Mouse (Mus musculus) gastrocnemius, adult 2 months (tissue): ENCODE data around the gene Gpr107. TPM values are rescaled to one million over a fixed set of nuclear protein-coding genes. Genes with fewer than 3 reads are reported as not detected.

ENCODE experiments used
- DNase-seq: peaks from one replicate; pipeline ENCODE4 v3.0.0; 2022
- H3K27ac ChIP-seq: fragments of 200-600 bp; 2 replicates; pipeline ENCODE4 v1.8.1; 2022; ENCODE audit warnings: mild to moderate bottlenecking
- H3K4me3 ChIP-seq: fragments of 200-600 bp; 2 replicates; pipeline ENCODE4 v1.8.1; 2022; ENCODE audit warnings: mild to moderate bottlenecking, moderate library complexity
- CTCF ChIP-seq: fragments of 200-600 bp; IDR thresholded peaks from 2 replicates; pipeline ENCODE4 v1.8.1; 2022; ENCODE audit warnings: antibody characterized with exemption, mild to moderate bottlenecking, moderate library complexity
- intact Hi-C: fragments of 180-260 bp; cut with DNase I; formaldehyde crosslinking; loops from one replicate; pipeline ENCODE4 v1.15.1; 2025
- total RNA-seq, 2 experiments: library from RNA; stranded (reverse); gene quantifications; 2 replicates each; pipeline ENCODE4 v1.2.3; 2021

Gene Gpr107
- total RNA-seq, 2 experiments from 2014 or later: 24.5 to 29.0 TPM

GRCm38 (mm10) chr2:31254806-31255205, 102.7 kb downstream of the Gpr107 start:
- no peak for TF ChIP-seq CTCF
- no peak overlapping the region for H3K27ac ChIP-seq
- no peak for DNase-seq
- no peak overlapping the region for H3K4me3 ChIP-seq
- intact Hi-C loops: no loop called here

- intact Hi-C loops: no loop called here
- Histone ChIP-seq H3K27ac (peak overlapping the region; percentile 89), H3K4me3 (peak overlapping the region; percentile 43)
- peak; percentile 73 for DNase-seq
- TF ChIP-seq CTCF: peak; percentile 46
Observed at GRCm38 (mm10) chr2:31255952-31256938, 104.1 kb downstream of the Gpr107 start.

GRCm38 (mm10) chr2:31257096-31257495, 105.0 kb downstream of the Gpr107 start:
- Histone ChIP-seq H3K4me3 (no peak overlapping the region), H3K27ac (peak overlapping the region; percentile 89)
- intact Hi-C loops: no loop called here
- no peak for TF ChIP-seq CTCF
- peak; percentile 36 for DNase-seq

GRCm38 (mm10) chr2:31258609-31259366, 106.7 kb downstream of the Gpr107 start:
- peak; percentile 88 for DNase-seq
- Histone ChIP-seq H3K27ac (peak overlapping the region; percentile 89), H3K4me3 (peak overlapping the region; percentile 85)
- intact Hi-C loops: no loop called here
- no peak for TF ChIP-seq CTCF

- peak overlapping the region; percentile 89 for H3K27ac ChIP-seq
- DNase-seq: peak; percentile 59
- intact Hi-C loops: no loop called here
- peak overlapping the region; percentile 85 for H3K4me3 ChIP-seq
- no peak for TF ChIP-seq CTCF
Observed at GRCm38 (mm10) chr2:31259367-31259920, 107.3 kb downstream of the Gpr107 start.

GRCm38 (mm10) chr2:31260549-31260948, 108.4 kb downstream of the Gpr107 start:
- Histone ChIP-seq H3K27ac (no peak overlapping the region), H3K4me3 (no peak overlapping the region)
- no peak for DNase-seq
- intact Hi-C loops: no loop called here
- no peak for TF ChIP-seq CTCF

- Histone ChIP-seq H3K4me3 (no peak overlapping the region), H3K27ac (peak overlapping the region; percentile 89)
- DNase-seq: peak; percentile 38
- no peak for TF ChIP-seq CTCF
- intact Hi-C loops: no loop called here
Observed at GRCm38 (mm10) chr2:31263039-31263461, 110.9 kb downstream of the Gpr107 start.

GRCm38 (mm10) chr2:31263746-31264378, 111.7 kb downstream of the Gpr107 start:
- peak overlapping the region; percentile 50 for H3K4me3 ChIP-seq
- no peak for TF ChIP-seq CTCF
- intact Hi-C loops: loop anchor here (2.0 kb wide), 1 partner anchor 17 kb away; no protein-coding TSS in a partner anchor
- H3K27ac ChIP-seq: peak overlapping the region; percentile 89
- peak; percentile 90 for DNase-seq

GRCm38 (mm10) chr2:31267447-31267846, 115.3 kb downstream of the Gpr107 start:
- DNase-seq: no peak
- H3K27ac ChIP-seq: no peak overlapping the region
- TF ChIP-seq CTCF: no peak
- intact Hi-C loops: no loop called here
- H3K4me3 ChIP-seq: no peak overlapping the region

Other genes with a start within 250 kb of the Gpr107 start
- 1 to 10 TPM; 2.9 to 3.7 TPM for gene Ptges, start 222.5 kb upstream of the Gpr107 start, total RNA-seq
- gene Tor1b, start 199.4 kb upstream of the Gpr107 start, total RNA-seq: 10 to 100 TPM; 23.4 to 24.0 TPM
- gene Tor1a, start 184.4 kb upstream of the Gpr107 start, total RNA-seq: 1 to 10 TPM; 6.9 to 8.5 TPM
- 10 to 100 TPM; 25.9 to 26.6 TPM for gene BC005624, start 170.1 kb upstream of the Gpr107 start, total RNA-seq
- gene Usp20, start 170.0 kb upstream of the Gpr107 start, total RNA-seq: 10 to 100 TPM in 1 of 2 experiments, 1 to 10 TPM in 1; 8.7 to 10.6 TPM
- 10 to 100 TPM in 1 of 2 experiments, 1 to 10 TPM in 1; 7.9 to 13.2 TPM for gene Fnbp1, start 10.3 kb upstream of the Gpr107 start, total RNA-seq
- gene Ncs1, start 93.5 kb downstream of the Gpr107 start, total RNA-seq: 1 to 10 TPM; 4.6 to 5.1 TPM
- gene Hmcn2, start 162.1 kb downstream of the Gpr107 start, total RNA-seq: 10 to 100 TPM; 21.6 to 36.8 TPM